Mouse (Mus musculus) left cerebral cortex, postnatal 4 days (tissue): Measurements from ENCODE around the gene Mad2l1bp. TPM values are rescaled to one million over a fixed set of nuclear protein-coding genes. Genes with fewer than 3 reads are reported as not detected.
A peak's percentile ranks its signal among the peaks of the same experiment; 100 is the strongest.

Source experiments
- DNase-seq: peaks from one replicate; pipeline ENCODE4 v3.0.0-alpha.2; 2022
- intact Hi-C: fragments of 180-260 bp; cut with DNase I; formaldehyde crosslinking; loops from one replicate; pipeline ENCODE4 v1.15.1; 2025
- total RNA-seq, 2 experiments: library from RNA; stranded (reverse); gene quantifications; 2 replicates each; pipeline ENCODE4 v1.2.3; 2021

Mad2l1bp gene
- total RNA-seq = 10 to 100 TPM; 16.2 to 17.8 TPM

DNA sequence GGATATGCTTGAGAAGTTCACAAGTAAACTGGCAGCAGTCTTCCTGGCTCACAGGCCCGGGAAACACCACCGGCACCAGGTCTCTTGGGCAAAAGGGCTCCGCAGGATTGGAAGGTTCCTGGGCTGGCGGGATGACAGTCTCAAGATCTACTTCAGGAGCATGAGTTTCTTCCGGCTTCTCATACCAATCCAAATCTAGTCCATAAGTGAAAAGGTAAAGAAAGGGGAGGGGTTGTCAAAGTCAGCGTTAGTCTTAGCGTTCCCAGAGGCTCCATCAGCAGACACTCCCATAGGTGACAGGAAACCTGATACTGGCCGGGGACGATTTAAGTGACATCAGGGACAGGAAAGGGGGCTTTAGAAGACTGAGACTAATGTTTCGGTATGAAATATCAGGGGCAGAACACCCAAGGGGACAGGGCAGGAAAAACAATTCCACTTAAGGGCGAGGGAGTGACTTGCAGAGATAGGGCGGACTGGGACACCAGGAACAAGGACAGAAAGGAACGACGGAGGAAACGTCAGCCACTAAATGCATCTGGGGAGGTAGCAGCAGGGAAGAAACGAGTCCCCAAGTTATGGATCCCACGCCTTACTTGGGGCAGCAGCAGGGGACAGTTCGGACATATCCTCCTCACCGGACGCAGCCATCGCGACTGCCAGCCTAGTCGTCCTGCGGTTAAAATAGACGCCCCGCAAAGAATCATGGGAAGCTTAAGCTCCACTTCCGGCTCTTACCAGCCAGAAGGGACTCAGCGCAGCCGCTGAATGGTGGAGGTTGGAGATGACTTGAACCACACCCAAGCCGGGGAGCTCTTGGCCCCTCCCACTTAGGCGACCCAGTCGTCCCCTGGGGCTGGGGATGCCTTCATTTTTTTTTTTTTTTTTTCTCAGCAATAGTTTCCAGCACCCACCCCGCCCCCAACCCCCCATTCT lies at the start of gene Mad2l1bp:
Gene Mad2l1bp, minus strand, starts transcription at position 707 of the 936 bp plus-strand sequence.
- DNase-seq = peak; percentile 90
- intact Hi-C loops = no loop called here

DNA sequence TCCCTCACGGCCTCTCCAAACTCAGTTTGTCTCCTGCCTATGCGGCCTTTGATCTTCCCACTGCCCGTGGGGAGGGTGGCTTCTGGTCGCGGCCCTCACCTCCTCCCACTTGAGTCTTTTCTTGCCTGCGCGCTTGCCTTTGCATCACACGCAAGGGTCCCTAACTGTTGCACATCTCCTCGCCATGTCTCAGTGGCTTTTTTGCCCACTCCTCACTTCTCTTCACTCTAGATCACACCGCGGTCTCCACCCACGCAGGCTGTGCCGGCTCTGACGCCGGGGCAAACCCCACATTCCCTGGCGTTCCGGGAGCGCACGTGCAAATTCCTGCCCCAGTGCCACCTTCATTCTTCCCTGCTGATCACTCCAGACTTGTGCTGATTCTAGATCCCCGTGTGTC lies 49.7 kb upstream of the Mad2l1bp start:
- intact Hi-C loops = no loop called here
- DNase-seq = no peak

- intact Hi-C loops = no loop called here
- DNase-seq = peak; percentile 94
Measured at GRCm38 (mm10) chr17:46202421-46203071, 49.2 kb upstream of the Mad2l1bp start, which contains the start of the genes Polh and Xpo5. Gene Polh, minus strand, starts transcription at chr17:46202645. Gene Xpo5, plus strand, starts transcription at chr17:46202782.

- intact Hi-C loops = no loop called here
- DNase-seq = no peak
Measured at GRCm38 (mm10) chr17:46201151-46201550, 47.8 kb upstream of the Mad2l1bp start.

DNA sequence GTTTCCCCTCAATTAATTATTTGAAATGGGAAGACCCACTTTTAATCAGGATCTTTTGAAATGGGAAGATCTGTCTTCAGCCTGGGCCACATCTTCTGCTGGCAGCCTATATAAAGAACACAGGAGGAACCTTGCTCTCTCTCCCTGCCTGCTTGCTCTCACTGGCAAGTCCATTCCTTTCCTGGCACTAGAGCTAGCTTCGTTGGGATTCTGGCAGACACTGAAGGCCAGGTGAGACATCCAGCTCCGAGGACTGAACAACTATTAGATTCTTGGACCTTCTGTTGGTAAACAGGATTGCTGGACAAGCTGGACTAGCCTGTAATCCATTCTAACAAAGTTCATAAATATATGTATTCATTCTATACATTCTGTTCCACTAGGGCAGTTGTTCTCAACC lies 35.5 kb upstream of the Mad2l1bp start:
- intact Hi-C loops = no loop called here
- DNase-seq = no peak

DNA sequence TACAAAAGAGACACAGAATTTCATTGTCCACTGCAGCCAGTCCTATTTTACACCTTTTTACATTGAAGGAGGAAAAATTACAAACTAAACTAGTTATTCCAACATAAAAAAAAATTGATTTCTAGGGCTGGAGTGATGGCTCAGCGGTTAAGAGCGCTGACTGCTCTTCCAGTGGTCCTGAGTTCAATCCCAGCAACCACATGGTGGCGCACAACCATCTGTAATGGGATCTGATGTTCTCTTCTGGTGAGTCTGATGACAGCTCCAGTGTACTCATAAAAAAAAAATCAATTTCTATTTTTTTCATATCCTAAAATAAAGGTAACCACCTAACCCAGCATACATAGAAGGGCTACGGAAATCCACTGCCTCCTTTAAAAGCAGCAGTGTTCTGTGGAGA lies 28.9 kb upstream of the Mad2l1bp start:
- no peak for DNase-seq
- intact Hi-C loops = no loop called here

DNA sequence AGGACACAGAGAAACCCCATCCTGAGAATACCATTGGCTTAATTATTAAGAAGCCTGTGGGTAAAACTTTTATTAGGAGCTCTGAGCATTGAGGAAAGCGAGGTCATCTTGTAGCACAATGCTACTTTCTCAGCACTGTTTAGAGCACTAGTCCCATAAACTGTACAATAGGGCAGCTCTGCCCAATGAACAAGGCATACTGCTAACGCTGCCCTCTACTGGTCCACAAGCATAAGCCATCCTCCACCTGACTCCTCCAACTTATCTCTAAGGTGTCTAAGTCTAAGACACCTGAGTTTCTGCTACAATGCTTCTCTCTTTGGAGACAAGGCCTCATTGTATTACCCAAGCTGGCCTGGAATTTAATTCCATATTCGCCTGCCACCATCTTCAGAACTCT lies 17.2 kb upstream of the Mad2l1bp start:
- intact Hi-C loops = no loop called here
- DNase-seq = no peak

GRCm38 (mm10) chr17:46168768-46169167 lies 15.4 kb upstream of the Mad2l1bp start:
- intact Hi-C loops = no loop called here
- no peak for DNase-seq

- intact Hi-C loops = no loop called here
- no peak for DNase-seq
Measured at GRCm38 (mm10) chr17:46168318-46168717, 15.0 kb upstream of the Mad2l1bp start.

GRCm38 (mm10) chr17:46167014-46167413 lies 13.7 kb upstream of the Mad2l1bp start:
- peak; percentile 51 for DNase-seq
- intact Hi-C loops = no loop called here

- intact Hi-C loops = no loop called here
- peak; percentile 49 for DNase-seq
Measured at GRCm38 (mm10) chr17:46166270-46166669, 12.9 kb upstream of the Mad2l1bp start.

DNA sequence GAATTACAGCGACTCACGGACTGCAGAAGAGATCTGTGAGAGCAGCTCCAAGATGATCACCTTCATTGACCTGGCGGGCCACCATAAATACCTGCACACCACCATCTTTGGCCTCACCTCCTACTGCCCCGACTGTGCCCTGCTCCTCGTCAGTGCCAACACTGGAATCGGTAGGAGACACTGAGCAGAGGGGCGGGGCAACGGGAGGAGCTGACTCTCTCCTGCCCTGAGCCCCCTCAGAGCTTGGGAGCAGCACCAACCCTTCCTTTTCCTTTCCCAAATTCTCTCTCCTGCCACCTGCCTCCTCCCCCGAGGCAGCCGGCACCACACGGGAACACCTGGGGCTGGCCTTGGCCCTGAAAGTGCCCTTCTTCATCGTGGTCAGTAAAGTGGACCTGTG lies 12.1 kb upstream of the Mad2l1bp start:
- intact Hi-C loops = no loop called here
- DNase-seq = no peak

DNA sequence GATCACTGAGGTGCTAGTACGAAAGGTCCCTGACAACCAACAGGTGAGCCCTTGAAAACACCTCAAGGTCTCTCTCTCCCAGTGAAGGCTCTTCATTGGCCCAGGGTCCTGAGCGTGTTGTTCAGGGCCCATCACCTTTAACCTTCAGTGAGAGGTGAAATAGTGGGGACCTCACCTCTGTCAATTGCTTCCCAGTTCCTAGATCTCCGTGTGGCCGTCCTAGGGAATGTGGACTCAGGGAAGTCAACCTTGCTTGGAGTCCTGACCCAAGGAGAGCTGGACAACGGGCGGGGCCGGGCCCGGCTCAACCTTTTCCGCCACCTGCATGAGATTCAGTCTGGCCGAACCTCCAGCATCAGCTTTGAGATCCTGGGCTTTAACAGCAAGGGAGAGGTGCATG lies 11.4 kb upstream of the Mad2l1bp start:
- intact Hi-C loops = no loop called here
- no peak for DNase-seq

DNA sequence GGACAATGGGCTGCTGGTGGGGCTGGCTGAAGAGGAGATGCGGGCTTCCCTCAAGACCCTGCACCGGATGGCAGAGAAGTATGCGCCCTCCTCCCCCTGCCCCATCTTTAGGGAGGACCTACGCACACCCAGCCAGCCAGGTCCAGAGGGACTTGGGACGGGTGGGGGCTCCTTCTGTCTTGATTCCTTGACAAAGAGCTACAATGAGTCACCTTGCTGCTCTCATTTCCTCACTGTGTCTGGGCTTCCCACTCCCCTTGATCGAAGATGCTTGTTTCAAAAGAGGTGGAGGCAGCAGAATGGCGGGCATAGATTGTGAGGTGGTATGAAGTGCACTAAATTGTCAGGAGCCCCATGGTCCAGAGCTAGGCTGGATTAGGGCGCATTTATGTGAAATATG lies 10.9 kb upstream of the Mad2l1bp start:
- no peak for DNase-seq
- intact Hi-C loops = no loop called here

DNA sequence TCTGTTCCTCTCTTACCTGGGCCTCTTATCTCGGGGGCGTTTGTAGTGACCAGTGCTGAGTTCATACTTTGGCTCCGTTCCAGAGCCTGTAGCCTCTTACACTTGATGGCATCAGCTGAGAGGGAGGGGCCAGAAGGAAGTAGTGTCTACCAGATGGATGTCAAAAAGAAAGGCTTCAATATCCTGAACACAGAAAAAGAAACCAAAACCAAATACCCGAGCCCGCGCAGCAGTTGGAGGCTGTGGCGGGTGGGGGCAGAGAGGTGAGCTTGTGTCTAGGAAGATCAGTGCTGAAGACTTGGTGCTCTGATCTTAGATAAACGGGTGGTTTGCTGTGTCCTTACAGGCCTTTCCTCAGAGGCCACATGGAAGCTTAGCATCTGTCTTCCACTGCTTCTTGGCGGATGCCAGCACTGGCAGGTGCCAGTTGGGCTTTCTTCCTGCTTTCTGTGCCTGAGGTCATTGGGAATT lies 9.6 kb upstream of the Mad2l1bp start:
- intact Hi-C loops = no loop called here
- no peak for DNase-seq

- intact Hi-C loops = no loop called here
- no peak for DNase-seq
Measured at GRCm38 (mm10) chr17:46162551-46162950, 9.2 kb upstream of the Mad2l1bp start.

- intact Hi-C loops = no loop called here
- no peak for DNase-seq
Measured at GRCm38 (mm10) chr17:46161710-46162109, 8.4 kb upstream of the Mad2l1bp start.

DNA sequence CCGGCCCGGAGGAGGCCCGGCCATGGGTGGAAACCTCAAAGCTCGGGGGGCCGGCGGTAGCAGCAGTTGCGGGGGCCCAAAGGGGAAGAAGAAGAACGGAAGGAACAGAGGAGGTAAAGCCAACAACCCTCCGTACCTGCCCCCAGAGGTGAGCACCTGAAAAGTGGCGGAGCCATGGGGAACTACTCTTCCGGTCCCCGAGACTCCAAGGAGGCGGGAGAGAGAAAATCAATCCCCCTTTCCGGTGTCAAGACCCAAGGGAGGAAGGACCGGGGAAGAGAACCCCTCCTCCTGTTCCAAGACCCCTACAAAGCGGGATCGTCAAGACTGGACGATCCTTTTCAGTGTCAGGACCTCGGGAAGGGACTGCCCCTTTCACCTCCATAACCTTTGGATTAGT lies 7.8 kb upstream of the Mad2l1bp start:
- intact Hi-C loops = no loop called here
- no peak for DNase-seq

DNA sequence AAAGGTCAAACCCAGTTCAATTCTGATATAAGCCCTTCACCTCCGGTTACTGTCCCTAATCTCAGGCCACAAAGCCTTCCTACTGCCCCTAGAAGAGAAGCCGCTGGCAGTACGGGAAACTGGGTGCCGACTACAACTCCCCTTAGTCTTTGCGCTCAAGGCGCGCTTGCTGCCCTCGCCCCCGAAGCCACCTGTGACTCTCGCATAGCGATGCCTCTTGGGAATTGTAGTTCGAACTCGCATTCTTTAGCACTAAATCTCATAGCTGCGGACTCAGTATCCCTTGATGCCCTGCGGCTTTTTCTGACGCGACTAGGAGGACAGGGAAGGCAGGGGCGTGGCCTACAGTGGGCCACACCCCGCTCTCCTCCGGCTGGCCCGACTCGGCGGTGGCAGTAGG lies 7.3 kb upstream of the Mad2l1bp start, which contains the start of gene Gtpbp2:
Gene Gtpbp2, plus strand, starts transcription at position 347 of the 400 bp plus-strand sequence.
- intact Hi-C loops = no loop called here
- peak; percentile 97 for DNase-seq

DNA sequence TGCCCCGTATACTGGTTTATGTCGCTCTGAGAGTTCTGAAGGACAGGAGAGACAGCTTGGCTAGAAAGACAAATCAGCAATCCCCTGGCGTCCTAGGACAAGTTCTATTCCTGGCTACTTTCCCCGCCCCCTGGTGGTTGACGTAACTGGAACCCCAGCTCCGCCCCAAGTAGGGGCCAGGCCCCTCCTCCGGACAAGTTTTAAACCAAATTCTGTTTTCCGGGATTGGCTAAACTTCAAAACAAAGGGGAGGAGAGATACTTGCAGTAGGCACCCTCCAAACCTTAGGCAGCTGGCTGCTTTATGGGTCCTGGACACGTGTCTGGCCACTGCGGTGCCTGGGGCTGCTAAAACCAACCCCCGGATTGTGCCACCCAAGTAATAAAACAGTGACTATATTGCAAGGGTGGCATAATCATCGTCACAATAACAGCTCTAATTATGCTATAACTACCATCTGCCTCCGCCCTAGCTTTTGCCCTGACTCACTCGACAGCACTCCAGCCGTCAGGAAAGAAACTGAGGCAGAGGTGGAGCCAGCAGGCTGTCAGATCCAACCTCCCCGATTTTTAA lies 6.8 kb upstream of the Mad2l1bp start:
- DNase-seq = peak; percentile 88
- intact Hi-C loops = no loop called here

- intact Hi-C loops = no loop called here
Measured at GRCm38 (mm10) chr17:46159236-46159635, 5.9 kb upstream of the Mad2l1bp start.

More at GRCm38 (mm10) chr17:46159236-46159635, 5.9 kb upstream of the Mad2l1bp start:
- DNase-seq = no peak
